Mouse (Mus musculus) neural tube, embryonic 11.5 days (tissue): ENCODE data around the gene Rtcb. TPM values are rescaled to one million over a fixed set of nuclear protein-coding genes. Genes with fewer than 3 reads are reported as not detected.

ENCODE experiments used
- ATAC-seq: fragments of 200-750 bp; cut with Nextera tagmentation; 2 replicates; pipeline ENCODE4 v1.8.0; 2017; ENCODE audit warnings: moderate number of reproducible peaks, mild to moderate bottlenecking, moderate TSS enrichment, moderate library complexity; ENCODE audit not compliant: insufficient read depth, low FRiP score, low TSS enrichment
- DNase-seq: peaks from one replicate; pipeline ENCODE4 v3.0.0-alpha.2; 2015; ENCODE audit warnings: low spot score
- H3K27ac ChIP-seq: fragments of 300-500 bp; sonication (generic); 2 replicates; pipeline ENCODE4 v1.5.1; 2014; ENCODE audit warnings: low read depth, mild to moderate bottlenecking, low read length
- H3K27me3 ChIP-seq: fragments of 300-500 bp; sonication (generic); 2 replicates; pipeline ENCODE4 v1.6.1; 2014; ENCODE audit warnings: mild to moderate bottlenecking, low read length, mixed read lengths; ENCODE audit not compliant: control insufficient read depth, insufficient read depth
- H3K36me3 ChIP-seq: fragments of 300-500 bp; sonication (generic); 2 replicates; pipeline ENCODE4 v1.6.1; 2014; ENCODE audit warnings: mild to moderate bottlenecking, low read length, moderate library complexity, mixed read lengths; ENCODE audit not compliant: control insufficient read depth, insufficient read depth
- H3K4me1 ChIP-seq: fragments of 300-500 bp; sonication (generic); 2 replicates; pipeline ENCODE4 v1.6.1; 2014; ENCODE audit warnings: low read length, mixed read lengths; ENCODE audit not compliant: control insufficient read depth, insufficient read depth
- H3K4me2 ChIP-seq: fragments of 300-500 bp; sonication (generic); 2 replicates; pipeline ENCODE4 v1.6.1; 2014; ENCODE audit warnings: low read depth, mild to moderate bottlenecking, moderate library complexity
- H3K4me3 ChIP-seq: fragments of 300-500 bp; sonication (generic); 2 replicates; pipeline ENCODE4 v1.5.1; 2014; ENCODE audit warnings: low read depth, low read length
- H3K9ac ChIP-seq: fragments of 300-500 bp; sonication (generic); 2 replicates; pipeline ENCODE4 v1.6.1; 2014; ENCODE audit warnings: mild to moderate bottlenecking, low read length
- H3K9me3 ChIP-seq: fragments of 300-500 bp; sonication (generic); 2 replicates; pipeline ENCODE4 v1.6.1; 2016; ENCODE audit warnings: low read length; ENCODE audit not compliant: control insufficient read depth
- WGBS: fragments of 180-500 bp; shearing (Covaris S2); extraction: QIAGEN DNeasy Blood & Tissue Kit; methylation state at CpG from one replicate; pipeline ENCODE4 v1.1.7; 2014; 5-methylcytosine and 5-hydroxymethylcytosine counted together
- polyA plus RNA-seq: library from polyadenylated mRNA; unstranded; fragments of >200 nt; fragmentation: Nextera tagmentation; extraction: Ambion mirVana; gene quantifications from 2 replicates; pipeline ENCODE4 v1.2.1, GENCODE M21; 2014

The Rtcb gene
- 194 TPM in 2 replicates for polyA plus RNA-seq

- Histone ChIP-seq H3K27me3 (no peaks in the 10 kb centered on the region), H3K27ac (peak within 1 kb of the TSS; percentile 51; the same call in 1 of the 2 replicates), H3K4me1 (no peaks in the 10 kb centered on the region), H3K4me2 (peak within 1 kb of the TSS; percentile 80), H3K36me3 (peaks cover 4% of the 10 kb centered on the region; the same call in 1 of the 2 replicates), H3K9me3 (no peaks in the 10 kb centered on the region), H3K9ac (peak within 1 kb of the TSS; percentile 85), H3K4me3 (peak within 1 kb of the TSS; percentile 88)
- WGBS: under 1% methylated on average over 38 of the region's 38 CpGs
- ATAC-seq (peak; percentile 88), DNase-seq (peak; percentile 97)
These were observed at the start of gene Rtcb for GRCm38 (mm10) chr10:85957464-85957950. TSS of gene Rtcb (minus strand) at chr10:85957823.

GRCm38 (mm10) chr10:86006455-86006854 lies 48.8 kb upstream of the Rtcb start:
- no peaks in the 10 kb centered on the region for H3K27me3 ChIP-seq
- ATAC-seq (no peak), DNase-seq (no peak)
- H3K9ac ChIP-seq: no peak overlapping the region
- no peak overlapping the region for H3K4me3 ChIP-seq
- 71% methylated on average over 5 of the region's 5 CpGs for WGBS
- H3K9me3 ChIP-seq: no peaks in the 10 kb centered on the region
- no peak overlapping the region for H3K27ac ChIP-seq
- no peaks in the 10 kb centered on the region for H3K36me3 ChIP-seq
- no peaks in the 10 kb centered on the region for H3K4me1 ChIP-seq
- H3K4me2 ChIP-seq: no peak overlapping the region

- H3K36me3 ChIP-seq: no peaks in the 10 kb centered on the region
- H3K4me1 ChIP-seq: no peaks in the 10 kb centered on the region
- H3K27me3 ChIP-seq: no peaks in the 10 kb centered on the region
- no peak for DNase-seq
- 89% methylated on average over 4 of the region's 4 CpGs for WGBS
- H3K27ac ChIP-seq: no peak overlapping the region
- no peaks in the 10 kb centered on the region for H3K9me3 ChIP-seq
- H3K4me2 ChIP-seq: no peak overlapping the region
- no peak for ATAC-seq
- H3K9ac ChIP-seq: no peak overlapping the region
- no peak overlapping the region for H3K4me3 ChIP-seq
These were observed 42.8 kb upstream of the Rtcb start for GRCm38 (mm10) chr10:86000447-86000846.

DNA sequence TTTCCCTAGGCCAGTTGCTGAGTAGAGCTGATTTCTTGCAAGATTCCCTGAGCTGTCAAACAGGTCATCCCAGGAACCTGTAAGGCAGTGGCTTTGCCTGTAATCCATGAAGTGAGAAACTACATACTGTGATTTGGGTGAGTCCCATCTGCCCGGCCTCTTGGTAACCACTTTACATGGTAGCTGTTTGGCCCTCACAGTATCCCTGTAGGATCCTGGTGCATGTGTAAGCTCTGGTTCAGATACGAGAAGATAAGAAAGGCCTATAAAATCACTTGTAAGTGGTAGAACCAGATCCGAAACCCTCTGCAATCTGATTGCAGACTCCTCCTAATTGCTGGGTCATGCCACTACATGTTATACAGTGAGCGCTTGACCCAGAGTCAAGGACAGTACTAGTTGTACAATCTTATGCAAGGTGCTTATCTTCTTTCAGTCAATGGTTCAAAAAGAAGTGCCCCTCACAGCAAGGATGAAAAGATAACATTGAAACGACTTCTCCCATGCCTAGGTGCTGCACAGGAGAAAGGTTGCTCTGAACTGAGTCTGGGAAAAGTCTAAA lies 37.0 kb upstream of the Rtcb start:
- H3K4me1 ChIP-seq: no peaks in the 10 kb centered on the region
- 86% methylated on average over 5 of the region's 5 CpGs for WGBS
- no peak overlapping the region for H3K4me2 ChIP-seq

GRCm38 (mm10) chr10:85993836-85994235 lies 36.2 kb upstream of the Rtcb start:
- H3K4me1 ChIP-seq: no peaks in the 10 kb centered on the region
- H3K27me3 ChIP-seq: no peaks in the 10 kb centered on the region
- H3K4me3 ChIP-seq: no peak overlapping the region
- no peak overlapping the region for H3K9ac ChIP-seq
- H3K9me3 ChIP-seq: no peaks in the 10 kb centered on the region
- no peaks in the 10 kb centered on the region for H3K36me3 ChIP-seq
- H3K27ac ChIP-seq: no peak overlapping the region
- no peak for DNase-seq
- no peak overlapping the region for H3K4me2 ChIP-seq
- ATAC-seq: no peak
- 91% methylated on average over 9 of the region's 9 CpGs for WGBS

More for the DNA sequence above, 37.0 kb upstream of the Rtcb start:
- H3K4me3 ChIP-seq: no peak overlapping the region
- H3K9me3 ChIP-seq: no peaks in the 10 kb centered on the region
- DNase-seq: no peak
- H3K27ac ChIP-seq: no peak overlapping the region
- H3K36me3 ChIP-seq: no peaks in the 10 kb centered on the region
- no peaks in the 10 kb centered on the region for H3K27me3 ChIP-seq
- no peak for ATAC-seq
- H3K9ac ChIP-seq: no peak overlapping the region

- Histone ChIP-seq H3K36me3 (no peaks in the 10 kb centered on the region), H3K9ac (no peak overlapping the region), H3K4me2 (no peak overlapping the region), H3K4me3 (no peak overlapping the region), H3K4me1 (no peaks in the 10 kb centered on the region), H3K9me3 (no peaks in the 10 kb centered on the region), H3K27ac (no peak overlapping the region), H3K27me3 (no peaks in the 10 kb centered on the region)
- WGBS: 89% methylated on average over 4 of the region's 4 CpGs
- no peak for DNase-seq
- no peak for ATAC-seq
These were observed 34.8 kb upstream of the Rtcb start for GRCm38 (mm10) chr10:85992412-85992811.

DNA sequence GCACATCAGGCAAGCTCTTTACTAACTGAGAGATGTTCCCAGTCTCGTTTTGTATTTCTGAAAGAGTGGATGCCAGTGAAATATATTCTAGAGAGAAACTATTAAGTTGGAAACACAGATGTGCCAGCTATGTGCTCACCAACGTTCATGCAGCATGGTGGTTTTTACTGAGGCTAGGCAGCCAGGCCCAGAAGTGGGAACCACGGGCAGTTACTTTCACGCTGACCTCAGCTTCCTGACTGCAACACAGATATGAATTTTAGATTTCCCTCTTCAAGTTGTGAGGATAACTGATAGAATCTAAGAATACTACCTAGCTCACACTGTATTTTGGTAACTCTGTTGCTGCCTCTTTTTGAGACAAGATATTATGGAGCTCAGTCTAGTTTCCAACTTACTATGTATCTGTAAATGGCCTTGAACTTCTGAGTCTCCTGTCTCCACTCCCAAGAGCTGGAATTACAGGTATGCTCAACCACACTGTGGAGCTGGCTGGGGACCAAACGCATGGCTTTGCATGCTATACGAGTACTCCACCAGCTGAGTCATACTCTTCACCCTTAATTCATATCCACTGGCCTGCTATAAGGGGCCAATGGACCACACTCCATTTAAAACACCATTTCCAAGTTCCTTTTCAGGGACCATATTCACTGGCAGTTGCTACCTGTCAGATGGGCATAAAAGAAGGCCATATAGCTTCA lies 31.9 kb upstream of the Rtcb start:
- no peaks in the 10 kb centered on the region for H3K27me3 ChIP-seq
- no peaks in the 10 kb centered on the region for H3K36me3 ChIP-seq
- no peak overlapping the region for H3K27ac ChIP-seq
- H3K4me2 ChIP-seq: no peak overlapping the region
- DNase-seq (no peak), ATAC-seq (no peak)
- no peaks in the 10 kb centered on the region for H3K4me1 ChIP-seq
- H3K9me3 ChIP-seq: no peaks in the 10 kb centered on the region
- no peak overlapping the region for H3K4me3 ChIP-seq
- no peak overlapping the region for H3K9ac ChIP-seq
- WGBS: 78% methylated on average over 6 of the region's 6 CpGs

- no peak for DNase-seq
- no peak overlapping the region for H3K9ac ChIP-seq
- H3K4me2 ChIP-seq: no peak overlapping the region
- no peak overlapping the region for H3K27ac ChIP-seq
- WGBS: 86% methylated on average over 4 of the region's 4 CpGs
- ATAC-seq: no peak
- no peaks in the 10 kb centered on the region for H3K36me3 ChIP-seq
- no peaks in the 10 kb centered on the region for H3K9me3 ChIP-seq
- H3K4me3 ChIP-seq: no peak overlapping the region
- H3K27me3 ChIP-seq: no peaks in the 10 kb centered on the region
- no peaks in the 10 kb centered on the region for H3K4me1 ChIP-seq
These were observed 15.3 kb upstream of the Rtcb start for GRCm38 (mm10) chr10:85972915-85973314.

DNA sequence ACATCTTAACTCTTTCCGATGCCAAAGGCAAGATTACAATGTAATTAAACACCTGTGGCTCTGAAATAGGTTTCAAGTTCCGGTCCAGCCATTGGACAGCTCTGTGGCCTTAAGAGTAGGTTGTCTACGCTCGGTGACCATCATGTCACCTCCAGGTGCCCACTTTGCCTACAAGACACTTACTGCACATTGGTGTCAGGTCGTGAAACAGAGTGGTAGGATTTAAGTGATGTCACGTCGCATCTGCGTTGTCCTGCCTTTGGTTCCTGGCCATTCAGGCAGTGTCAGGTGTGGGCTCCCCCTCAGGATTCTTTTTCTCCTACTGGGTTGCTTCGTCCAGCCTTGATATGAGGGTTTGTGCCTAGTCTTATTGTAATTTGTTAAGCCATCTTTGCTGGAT lies 14.2 kb upstream of the Rtcb start:
- Histone ChIP-seq H3K27ac (no peak overlapping the region), H3K27me3 (no peaks in the 10 kb centered on the region), H3K4me2 (no peak overlapping the region), H3K9me3 (no peaks in the 10 kb centered on the region), H3K9ac (no peak overlapping the region), H3K4me3 (no peak overlapping the region), H3K4me1 (no peaks in the 10 kb centered on the region), H3K36me3 (no peaks in the 10 kb centered on the region)
- 90% methylated on average over 9 of the region's 9 CpGs for WGBS
- ATAC-seq: no peak
- no peak for DNase-seq
